Mouse (Mus musculus) embryo, embryonic 11 days (tissue): ENCODE data around the gene Gnat2.

ENCODE experiments used
- DNase-seq: peaks from one replicate; pipeline ENCODE4 v3.0.0-alpha.2; 2015

Gnat2 gene

DNA sequence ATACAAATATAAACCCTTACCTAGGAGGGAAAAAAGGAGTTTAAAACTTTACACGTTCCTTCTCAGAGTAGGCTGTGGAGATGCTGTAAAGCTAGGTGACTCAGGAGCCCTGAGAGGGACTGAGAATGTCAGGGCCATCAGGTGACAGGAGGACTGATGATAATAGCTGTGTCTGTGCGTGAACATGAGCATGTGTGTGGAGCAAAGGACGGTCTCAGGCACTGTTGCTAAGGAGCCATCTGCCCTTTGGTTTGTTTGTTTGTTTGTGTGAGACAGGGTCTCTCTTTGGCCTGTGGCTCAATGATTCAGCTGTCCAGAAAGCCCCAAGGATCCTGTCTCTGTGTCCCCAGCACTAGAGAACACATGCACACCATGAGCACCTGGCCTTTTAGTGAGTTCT lies 28.5 kb downstream of the Gnat2 start:
- no peak for DNase-seq

DNA sequence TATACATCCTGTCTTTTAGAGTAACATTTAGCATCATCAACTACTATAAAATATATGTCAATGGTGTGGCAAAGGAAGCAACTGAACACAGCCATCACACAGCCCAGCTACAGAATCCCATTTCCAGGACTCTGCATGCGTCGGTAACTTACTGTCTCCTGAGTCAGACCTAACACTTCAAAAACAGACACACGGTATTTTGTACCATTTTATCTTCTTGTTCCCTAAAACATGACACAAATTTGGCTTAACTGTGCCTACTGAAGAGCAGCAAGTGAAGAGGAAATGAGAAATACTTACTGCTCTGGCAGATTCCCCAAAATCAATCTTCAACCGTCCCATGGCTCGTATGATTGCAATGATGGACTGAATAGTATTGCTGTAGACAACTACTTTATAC lies 30.7 kb downstream of the Gnat2 start:
- DNase-seq = no peak

DNA sequence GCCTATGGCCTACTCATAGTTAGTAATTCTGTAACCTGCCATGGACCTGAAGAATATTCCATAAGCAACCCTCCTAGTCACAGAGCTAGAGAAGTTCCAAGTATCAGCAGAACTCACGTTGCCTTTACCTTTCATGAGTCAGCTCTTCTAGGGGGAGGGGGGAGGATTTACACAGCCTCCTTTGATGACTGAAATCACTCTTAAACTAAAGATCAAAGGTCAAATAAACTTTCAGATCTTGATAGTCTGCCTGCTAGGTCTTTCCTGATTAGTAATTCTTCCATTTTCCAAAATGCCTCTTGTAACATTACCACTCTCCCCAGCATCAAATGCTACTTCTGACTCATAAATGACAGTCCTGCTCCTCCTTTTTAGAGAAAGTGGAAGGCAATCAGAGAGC lies 31.5 kb downstream of the Gnat2 start:
- no peak for DNase-seq

DNA sequence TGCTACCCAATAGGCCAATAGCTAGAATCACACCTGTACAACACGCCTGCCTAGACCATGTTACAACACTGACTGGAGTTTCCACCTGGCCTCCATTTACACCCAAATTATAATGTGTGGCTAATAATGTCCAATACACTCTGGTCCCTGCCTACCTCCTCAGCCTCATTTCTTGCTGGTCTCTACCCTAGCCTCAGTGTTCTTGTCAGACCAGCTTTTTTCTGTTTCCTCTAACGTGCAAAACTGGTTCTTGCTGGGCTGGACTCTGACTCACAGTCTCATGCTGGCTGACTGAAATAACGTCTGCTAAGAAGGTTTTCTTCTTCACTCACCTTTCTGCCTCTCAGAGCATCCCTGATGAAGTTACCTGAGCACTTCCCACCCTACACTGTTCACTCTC lies 33.7 kb downstream of the Gnat2 start:
- no peak for DNase-seq

DNA sequence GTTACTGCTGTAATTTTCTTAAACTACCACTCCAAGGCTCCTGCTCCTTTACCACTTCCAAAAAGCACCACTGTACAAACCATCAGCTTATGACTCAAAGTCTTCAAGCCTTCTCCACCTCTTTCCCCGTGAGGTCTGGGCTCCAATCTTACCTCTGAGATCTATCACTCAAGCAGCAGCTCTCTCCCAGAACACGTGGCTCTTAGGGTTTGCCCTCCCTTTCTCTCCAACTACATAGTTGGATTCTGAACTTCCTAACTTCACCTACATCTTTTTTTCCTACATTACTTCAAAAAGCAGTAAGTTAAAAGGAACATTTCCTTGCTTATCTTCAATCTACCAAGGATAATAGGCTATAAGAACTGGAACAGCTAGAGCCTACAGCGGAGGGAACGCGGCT lies 35.9 kb downstream of the Gnat2 start:
- DNase-seq = no peak

DNA sequence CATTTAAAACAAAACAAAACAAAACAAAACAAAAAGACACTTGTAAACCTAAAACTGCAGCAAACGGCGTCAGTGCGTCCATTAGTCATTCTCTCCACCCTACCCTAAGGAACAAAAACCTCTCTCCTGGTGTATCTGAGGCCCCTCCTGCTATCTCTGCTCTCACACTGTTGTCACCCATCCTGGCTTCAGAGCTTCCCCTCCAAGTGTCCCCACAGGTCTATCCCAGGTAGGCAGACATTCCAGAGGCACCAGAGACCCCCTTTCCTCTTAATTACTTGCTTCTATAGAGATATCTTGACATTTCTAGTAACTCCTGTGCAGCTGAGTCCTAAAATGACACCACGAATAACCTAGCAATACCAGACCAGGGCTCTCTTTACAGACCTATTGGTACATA lies 36.8 kb downstream of the Gnat2 start:
- DNase-seq = no peak

DNA sequence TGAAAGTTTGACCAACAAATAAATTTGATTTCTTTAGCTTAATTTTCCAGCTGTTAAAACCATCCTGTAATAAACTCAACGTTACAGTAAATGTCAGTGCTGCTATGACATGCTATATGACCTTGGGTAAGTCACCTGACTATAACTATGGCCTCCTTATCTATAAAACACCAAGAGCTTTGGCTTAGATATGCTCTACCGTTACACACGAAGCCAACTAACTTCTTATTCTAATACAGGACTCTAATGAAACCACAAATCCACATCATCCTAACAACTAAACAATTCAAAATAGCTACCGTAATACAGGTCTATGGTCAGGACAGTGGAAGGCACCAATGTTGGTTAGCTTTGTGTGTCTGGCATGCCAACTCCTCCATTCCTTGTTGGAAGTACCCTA lies 37.2 kb downstream of the Gnat2 start:
- DNase-seq = no peak

DNA sequence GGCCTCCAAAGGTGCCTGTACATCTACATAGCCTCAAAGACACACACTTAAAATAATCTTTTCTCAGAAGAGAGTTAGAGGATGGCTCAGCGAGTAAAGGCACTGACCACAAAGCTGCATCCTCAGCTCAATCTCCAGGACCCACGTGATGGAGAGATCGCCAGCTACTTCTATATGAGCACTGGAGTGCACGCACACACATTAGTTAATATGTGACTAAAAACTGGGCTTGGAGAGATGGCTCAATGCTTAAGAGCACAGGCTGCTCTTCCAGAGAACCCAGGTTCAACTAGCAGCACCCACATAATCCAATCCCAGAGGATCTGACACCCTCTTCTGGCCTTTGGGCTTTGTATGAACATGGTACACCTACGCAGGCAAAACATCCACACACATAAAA lies 38.6 kb downstream of the Gnat2 start:
- DNase-seq = no peak

DNA sequence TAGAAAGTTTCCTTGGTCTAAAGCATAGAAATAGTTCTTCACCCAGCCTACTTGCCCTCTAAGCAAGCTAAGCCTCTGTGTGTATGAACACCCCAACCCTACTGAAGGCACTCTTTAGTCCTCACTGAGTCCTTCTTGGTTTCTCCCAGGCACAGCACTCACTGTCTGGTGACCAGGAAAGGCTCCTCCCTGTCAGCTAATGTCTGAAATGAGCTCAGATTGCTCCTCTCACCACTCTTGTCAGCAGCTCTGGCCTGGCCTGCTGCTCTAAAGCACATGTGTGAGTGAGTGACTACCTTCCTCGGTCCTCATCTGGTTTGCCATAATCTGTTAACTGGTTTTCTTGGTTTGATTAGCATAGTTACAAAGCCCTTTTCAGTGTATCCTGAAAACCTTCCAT lies 39.2 kb downstream of the Gnat2 start:
- no peak for DNase-seq

DNA sequence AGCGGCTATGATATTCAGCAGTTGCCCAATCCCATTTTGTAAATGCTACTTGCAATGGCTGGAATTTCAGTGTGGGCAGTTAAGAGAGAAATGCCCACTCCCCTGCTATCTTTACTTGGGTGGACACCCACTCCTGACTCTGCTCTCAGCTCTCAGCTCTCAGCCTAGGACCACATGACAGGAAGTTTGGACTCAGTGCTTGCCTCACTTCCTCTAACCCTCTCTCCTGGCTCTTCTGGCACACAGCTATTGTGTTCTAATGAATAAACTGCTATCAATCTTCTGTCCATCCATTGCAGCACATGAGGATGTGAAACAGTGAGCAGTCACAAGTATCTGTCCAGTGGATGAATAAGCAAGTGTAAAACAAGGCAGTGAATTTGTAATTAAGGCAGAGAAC lies 39.9 kb downstream of the Gnat2 start:
- DNase-seq = no peak

DNA sequence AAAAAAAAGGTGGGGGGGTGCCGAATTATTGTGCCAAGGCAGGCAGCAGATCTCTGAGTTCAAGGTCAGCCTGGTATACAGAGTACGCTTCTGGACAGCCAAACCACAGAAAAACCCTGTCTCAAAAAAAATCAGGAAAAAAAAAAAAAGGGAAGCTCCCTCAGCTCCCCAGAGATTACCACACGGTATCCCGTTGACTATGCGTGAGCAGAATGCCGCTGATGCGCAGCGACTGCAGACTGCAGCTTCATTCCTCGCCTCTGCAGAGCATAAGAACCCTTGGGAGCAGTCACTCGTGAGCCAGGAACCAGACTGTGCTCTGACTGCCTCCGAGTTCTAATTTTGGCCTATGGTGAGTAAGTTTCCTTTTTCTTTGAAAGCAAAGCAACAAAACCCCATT lies 42.1 kb downstream of the Gnat2 start:
- no peak for DNase-seq

DNA sequence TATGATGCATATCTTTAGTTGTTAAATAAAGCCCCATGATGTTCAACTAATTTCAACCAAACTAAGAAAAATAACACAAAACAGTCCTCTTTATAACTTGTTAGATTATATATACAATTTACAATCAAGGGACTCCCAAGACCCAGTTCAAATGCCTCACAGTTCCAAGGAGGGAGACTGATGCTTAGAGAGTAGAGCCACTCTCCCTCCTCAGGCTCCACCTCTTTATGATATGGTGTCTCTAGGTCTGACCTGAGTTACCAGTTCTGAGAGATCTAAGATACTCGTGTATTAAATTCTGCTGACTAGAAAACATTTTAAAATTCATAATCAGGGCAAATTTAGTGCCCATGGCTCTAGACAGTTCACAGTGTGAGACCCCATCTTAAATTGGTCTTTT lies 46.5 kb downstream of the Gnat2 start:
- no peak for DNase-seq

DNA sequence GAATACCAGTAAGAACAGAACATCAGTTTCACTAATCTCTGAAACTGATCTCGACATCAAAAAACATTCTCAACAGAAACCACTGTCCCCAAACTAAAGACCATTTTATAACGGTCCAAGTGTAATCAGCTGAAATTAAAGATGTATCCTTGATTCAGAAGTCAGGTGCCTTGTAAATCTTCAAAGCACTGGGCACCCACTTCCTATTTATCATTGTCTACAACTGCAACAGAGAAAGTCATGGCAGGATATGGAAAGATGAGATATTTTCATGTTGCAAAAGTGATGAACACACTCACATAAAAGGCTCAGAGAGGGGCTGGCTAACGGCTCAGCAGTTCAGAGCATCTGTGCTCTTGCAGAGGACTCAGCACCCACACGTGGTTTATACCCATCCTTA lies 48.2 kb downstream of the Gnat2 start:
- no peak for DNase-seq

DNA sequence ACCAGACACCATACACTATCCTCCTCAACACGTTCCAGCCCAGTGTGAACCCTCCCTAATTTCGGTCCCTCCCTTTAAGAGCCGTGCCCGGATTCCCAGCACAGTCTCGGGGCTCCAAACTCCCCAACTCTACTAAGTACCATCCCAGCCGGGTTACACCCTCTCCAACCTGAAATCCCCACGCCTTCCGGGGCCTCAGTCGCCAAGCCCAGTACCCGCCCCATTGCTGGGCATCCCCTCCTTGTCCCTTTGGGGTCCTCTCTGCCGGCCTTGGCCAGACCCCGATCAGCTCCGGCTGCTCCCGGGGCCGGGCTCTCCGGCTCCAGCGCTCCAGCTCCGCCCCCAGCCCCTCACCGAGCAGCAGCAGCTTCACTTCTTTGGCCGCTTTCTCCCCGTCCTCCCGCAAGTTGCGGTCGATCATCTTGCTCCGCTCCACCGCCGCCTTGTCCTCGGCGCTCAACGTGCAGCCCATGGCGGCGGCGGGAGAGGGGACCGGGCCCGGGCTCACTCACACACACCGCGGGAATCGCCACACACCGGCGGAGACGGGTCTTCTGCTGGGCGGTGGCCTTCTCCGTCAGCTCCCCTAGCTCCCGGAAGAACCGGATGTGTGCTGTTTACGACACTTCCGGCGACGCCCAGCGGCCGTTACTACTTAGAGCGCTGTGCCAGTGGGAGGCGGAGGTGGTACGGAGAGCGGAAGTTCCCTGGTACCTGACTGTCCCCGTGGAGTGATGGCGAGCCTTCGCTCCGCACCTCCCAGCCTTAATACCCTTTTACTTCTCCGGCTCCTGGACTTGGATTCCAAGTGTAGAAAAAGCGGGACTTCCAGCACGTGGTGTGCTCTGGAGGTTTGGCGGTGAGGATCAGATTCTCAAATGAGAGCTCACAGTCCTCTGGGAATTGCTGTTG lies 53.2 kb downstream of the Gnat2 start, which contains the start of gene Gnai3:
TSS of gene Gnai3 (minus strand) at position 613 of the 912 bp plus-strand sequence.
- DNase-seq = peak; percentile 96

DNA sequence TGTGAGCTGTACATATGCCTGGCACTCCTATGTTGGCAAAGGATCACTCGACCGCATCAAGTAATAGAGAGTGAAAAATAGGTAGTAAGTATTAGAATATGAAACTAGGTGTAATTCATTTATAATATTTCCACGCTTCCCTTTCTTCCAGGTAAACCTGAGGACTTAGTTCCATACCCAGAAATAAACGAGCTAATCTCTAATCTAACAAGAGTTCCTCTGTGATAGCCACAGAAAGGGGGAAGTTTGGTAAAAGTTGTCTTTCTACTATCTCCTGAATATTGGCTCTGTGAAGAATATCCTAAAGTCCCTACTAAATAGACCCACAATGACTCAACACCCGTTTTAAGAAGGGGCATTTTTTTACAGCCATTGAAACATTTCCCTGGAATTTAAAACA lies 54.1 kb downstream of the Gnat2 start:
- DNase-seq = no peak

DNA sequence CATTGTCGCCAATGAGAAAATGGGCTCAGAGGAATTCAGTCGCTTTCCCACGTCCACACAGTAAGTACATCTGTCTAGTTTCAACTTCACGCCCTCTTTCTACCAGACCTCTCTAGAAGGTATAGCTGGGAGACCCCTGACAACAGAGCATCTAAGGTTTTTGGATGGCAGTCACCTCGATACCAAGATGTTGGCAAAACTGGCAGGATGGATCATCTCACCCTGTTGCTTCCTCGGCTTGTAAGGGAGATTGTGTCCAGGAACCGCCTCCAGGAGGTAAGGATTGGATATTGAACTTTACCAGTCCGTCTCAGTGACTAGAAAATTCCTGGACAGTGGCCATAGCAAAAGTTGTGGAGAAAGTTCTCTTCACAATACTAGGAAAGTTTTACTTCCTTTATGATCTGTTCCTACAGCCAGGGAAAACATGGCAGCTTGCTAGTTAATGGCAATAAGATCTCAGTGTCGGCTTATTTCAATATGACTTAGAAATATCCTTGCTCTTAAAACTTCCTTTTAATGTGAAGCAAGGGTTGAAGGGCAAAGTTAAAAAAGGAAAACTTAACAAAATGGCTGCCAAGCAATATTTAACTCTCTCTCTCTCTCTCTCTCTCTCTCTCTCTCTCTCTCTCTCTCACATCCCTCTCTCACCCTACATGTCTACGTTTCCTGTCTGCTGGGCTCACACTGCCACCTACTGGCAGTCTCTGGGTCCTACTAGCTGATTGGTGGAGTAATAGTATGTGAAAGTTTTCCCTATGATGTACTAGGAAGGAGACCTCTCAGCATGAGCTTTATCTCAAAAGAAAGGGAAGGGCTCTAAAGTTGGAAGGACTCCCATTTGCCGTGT lies 55.0 kb downstream of the Gnat2 start:
- peak; percentile 85 for DNase-seq
